Mouse (Mus musculus) ovary, postnatal 10 days (tissue): Measurements from ENCODE around the gene Zfp687.

ENCODE experiments used
- DNase-seq: peaks from one replicate; pipeline ENCODE4 v3.0.0; 2022; ENCODE audit warnings: low spot score

The Zfp687 gene

DNA sequence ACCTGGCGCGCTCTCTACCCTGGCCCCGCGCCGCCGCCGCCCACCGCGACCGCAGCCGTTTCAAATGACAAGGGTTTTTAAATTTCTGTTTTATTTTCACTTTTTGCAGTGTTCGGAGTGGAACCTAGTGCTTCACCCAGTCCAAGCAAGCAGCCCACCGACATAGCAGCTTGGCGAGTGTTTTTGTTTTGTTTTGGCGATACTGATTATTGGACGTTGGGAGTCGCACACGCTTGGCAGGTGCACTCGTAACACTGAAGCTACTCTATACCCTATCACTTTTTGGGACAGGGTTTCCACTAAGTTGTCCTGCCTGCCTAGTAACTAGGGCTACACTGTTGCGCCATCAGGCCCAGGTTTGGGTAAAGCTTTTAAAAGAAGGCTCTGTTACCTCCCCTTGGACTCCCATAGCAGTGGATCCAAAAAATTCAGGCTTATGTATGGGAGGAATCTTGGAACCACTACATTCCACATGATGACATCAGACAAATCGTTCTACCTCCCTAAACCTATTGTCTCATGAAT, 1.3 kb upstream of the Zfp687 start:
- DNase-seq = no peak

DNA sequence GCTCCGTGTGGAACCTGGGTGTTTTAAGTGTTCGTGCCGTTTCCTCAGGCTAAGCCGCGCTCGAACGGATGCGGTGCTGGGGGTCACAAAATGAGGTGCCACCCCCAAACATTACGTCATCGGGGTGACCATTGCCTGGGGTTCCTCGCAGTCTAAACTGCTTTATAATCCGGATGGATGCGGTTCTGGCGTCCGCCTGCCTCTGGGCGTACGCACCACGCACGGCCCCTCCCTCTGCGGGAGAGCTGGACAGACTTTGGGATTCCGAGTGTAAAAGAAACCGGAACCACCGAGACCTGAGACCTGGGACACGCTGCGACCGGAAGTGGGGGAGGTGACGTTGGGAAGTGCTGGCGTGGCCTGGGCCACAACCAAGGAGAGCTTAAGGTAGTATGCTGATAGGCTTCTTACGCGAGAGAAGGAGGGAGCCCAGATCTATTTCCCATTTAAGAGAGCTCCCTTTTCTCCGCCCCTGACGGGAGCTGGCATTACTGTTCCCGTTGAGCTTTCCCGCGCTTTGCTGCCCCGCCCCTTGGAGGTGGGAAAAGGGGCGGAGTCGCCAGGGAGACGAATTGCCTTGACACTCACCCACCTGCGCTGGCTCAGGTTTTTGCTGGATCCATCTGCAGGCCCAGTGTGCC, 763 bp upstream of the Zfp687 start:
- DNase-seq = peak; percentile 78

DNA sequence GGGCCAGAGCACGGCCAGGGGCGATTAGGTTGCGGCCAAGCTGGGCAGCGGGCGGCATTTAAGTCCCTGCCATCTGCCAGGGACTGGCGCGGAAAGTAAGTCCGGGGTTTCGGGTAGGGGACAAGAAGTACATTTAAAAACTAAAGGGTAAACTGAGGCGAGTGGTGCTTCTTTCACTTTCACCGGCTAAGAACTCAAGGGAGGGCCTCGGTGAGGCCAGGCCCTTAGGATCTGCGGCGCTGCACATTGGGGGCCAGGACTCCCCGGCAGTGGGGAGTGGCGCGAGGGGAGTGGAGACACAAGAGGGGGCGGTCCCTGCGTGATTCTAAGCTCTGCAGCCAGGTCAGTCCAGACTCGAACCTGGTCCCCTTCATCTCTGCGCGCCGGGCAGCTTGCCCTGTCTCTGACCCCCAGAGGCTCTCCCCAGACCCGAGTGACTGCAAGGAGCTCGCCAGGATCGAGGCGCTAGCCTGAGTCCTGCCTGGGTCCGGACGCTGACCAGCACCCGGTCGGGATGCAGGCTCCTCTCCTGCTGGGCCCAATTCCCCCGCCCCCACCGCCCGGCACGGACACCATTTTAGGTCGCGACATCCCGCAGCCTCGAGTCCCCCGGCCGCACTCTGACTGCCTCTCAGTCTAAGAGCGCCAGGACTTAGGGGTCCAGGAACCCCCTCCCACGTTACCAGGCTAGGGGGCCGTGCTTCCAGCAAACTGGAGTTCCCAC, 658 bp downstream of the Zfp687 start:
- DNase-seq = peak; percentile 44

DNA sequence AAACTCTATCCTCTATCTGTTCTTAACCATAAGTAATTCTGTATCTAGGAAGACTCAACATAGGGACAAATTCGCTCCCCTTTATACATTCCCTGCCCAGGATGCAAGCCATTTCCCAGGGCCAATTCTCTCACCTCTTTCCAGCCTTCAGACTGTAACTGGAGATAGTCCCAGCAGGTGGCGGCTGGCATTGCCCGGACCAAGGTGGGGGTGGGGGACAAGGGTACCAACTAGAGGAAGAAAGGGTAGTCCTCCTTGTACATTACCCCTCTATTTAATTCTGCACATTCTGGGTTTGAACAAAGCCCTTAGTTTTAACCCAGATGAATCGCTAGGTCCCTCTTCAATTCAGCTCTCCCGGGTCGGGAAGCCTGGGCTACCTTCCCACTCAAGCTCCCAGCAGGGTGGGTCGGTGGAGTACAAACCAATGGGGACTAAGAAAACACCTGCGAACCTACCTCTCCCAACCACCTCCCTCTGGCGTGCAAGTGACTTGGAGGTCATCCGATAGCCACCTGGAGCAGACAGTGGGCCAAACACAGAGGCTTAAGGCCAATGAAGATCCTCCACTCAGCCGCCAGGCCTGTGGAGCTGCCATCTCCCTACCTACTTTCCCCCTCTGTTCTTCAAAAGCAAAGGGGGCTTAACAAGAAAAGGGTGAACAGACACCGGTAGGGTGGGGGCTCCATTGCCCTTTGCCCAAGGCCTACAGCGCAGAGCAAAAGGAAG, 1.4 kb downstream of the Zfp687 start:
- DNase-seq = no peak

DNA sequence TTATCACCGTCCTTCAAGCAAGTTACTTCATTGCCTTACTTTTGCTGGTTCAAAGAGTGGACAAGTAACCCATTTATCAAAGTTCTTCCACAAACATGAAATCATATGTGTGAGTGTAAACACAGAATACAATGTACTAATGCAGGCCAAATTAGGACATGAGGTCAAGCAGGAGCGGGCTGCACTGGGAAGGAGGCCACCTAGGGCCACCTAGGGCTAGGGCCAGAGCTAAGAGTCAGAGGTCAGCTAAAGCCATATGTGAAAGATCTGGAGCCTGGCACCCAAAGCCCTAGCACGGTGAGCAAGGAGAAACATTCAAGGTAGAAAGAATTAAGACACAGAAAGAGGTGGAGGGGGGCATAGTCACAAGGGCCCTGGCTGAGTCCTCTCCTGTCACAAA, 2.3 kb downstream of the Zfp687 start:
- DNase-seq = no peak

DNA sequence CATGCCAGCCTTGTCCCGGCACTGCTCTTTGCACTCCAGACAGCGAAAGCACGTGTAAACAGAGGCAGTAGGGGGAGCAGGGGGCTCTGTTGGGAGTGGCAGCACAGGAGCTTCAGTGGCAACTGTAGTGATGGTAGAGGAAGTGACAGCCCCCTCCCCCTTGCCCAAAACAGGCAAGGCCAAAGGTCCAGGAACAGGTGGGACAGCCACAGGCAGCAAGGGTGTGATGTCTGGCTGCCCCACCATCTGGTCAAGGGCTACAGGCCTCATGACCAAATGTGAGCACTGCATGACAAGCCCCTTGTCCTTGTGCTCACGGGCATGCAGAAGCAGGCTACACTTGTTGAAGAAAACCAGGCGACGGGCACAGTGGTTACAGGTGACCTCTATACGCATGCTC, 4.9 kb downstream of the Zfp687 start:
- no peak for DNase-seq

DNA sequence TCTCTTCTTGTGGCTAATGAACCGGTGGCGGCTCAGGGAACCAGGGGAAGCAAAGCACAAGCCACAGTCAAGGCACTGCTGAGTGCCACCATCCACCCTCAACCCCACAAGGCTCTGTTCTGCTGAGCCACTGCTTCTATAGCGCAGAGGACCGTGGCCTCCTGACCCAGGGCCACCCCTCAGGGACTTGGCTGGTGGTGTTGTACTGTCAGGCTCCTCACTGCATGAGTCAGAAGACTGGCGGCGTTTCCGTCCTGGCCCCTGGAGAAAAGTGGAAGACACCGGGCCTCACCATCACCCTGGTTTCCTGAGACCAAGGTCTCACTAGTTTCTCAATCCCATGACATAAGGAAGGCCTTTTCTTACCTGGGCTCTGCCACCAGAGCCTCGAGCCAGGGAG, 7.5 kb downstream of the Zfp687 start:
- no peak for DNase-seq

DNA sequence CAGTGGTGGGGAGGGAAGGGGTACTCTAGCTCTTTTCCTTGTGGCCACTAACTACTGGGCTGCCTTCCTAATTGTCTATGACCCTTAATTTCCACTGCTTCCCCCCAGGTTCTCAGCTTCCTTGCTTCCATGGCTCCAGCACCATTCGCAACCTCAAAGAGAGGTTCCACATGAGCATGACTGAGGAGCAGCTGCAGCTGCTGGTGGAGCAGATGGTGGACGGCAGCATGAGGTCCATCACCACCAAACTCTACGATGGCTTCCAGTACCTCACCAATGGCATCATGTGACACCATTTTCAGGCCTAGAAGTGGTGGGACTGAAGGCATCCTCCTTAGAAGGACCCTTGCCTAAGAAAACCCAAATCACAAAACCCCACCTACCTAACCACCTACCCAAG, 9.6 kb downstream of the Zfp687 start:
- no peak for DNase-seq

DNA sequence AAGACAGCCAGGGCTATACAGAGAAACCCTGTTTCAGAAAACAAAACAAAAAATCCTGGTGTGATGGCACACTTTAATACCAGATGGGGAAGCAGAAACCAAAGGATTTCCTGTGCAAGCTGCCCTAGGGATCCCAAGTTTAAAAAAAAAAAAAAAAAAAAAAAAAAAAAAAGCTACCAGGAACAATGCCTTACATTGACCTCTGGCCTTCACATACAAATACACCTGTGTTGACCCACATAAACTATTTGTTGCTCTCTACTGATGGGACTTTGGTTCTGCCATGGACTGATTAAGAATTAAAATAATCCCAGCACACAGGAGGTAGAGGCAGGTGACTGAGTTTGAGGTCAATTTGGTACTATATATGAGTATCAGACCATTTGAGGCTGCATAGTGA, 12.0 kb downstream of the Zfp687 start:
- no peak for DNase-seq

DNA sequence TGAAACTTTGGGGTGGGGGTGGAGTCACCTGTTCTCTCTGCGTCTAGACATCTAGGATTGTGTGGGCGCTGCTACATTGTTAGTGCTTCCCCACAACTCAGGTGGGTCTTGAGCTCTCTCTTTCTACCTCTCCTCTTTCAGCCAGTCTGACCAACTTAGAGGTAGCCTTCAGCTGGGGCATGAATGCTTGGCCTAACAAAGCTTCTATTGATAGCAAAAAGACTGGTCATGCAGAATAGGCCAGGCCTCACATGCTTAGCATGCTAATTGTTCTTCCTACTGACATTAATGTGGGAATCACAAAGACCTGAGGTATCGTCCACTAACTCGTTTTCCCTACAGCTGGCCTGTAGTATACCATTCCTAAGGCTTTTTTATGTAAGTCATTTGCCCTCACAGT, 12.7 kb downstream of the Zfp687 start:
- no peak for DNase-seq

DNA sequence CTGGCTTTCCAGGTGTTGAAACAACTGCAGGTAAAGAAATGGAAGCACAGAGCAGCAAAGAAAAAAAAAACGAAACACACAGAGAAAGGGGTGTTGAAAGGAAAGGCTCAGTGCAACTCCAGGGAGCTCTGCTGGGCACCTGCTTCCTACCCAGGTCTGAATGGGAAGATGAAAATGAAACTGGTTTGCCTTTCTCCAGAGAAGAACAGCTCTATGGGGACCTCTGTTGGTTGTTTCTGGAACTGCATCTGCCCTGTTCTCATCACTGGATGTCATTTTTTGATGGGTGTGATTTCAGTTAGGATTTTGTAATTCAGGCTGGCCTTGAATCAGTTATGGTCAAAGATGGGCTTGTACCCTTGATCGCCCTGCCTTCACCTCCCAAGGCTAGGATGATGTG, 18.3 kb downstream of the Zfp687 start:
- DNase-seq = peak; percentile 75

DNA sequence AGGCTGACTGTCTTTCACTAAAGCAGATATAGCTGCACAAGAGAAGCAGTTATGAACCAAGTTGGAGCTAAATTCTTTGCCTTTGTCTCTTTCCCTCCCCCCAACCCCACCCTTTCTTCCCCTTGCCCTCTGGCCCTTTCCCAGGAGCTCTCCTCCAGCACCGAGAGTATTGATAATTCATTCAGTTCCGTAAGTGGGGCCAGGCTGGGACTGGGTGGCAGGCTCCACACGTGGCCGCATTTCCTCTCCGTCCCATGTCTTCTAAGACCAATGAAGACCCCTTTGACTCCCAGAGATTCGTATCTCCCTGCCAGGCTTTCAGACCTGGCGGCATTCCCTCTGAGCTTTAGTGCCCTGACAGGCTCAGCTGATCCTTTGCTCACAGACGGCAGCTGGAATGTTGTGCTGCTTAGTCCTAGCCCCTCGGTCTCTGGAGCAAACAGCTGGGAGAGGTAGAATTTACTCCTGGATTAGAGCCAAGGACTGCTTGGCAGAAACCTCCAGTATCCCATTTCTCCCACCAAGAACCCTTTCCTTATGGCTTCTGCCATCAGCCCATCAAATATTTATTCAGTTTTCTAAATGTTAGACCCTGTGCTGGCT, 26.0 kb downstream of the Zfp687 start:
- DNase-seq = no peak

DNA sequence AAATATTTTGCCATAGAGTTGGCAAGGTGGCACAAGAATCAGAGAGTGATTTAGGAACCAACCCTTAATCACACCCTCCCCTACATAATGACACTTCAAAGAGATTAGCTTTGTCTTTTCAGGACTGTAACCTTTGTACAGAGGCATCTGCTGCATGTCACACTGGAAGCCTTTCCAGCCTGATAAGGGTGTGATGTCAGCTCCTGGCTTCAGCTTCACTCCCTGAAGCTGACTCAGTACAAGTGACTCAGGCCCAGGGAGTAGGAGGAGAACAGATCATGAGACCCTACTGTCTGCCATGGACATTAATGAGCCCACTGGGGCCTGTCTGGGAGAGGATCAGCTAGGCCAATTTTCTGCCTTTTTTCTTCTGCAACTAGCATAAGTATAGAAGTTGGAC, 27.7 kb downstream of the Zfp687 start:
- peak; percentile 22 for DNase-seq

DNA sequence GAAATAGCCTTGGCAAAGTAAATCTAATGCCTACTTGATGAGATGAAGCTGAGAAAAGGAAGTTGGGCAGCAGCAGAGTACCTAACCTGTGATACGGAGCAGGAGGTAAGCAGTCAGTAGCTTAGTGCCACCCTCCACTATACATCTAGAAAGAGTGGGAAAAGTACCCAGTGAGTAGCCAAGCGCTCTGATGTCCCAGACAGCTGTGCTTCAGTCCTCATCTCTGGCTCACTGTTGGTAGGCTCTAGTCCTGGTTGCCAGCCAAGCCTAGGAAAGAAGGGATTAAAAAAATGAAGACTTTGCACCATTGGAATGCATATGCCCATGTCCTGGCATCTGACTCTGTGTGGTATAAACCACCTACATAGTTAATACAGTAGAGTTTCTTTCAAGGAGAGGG, 29.7 kb downstream of the Zfp687 start:
- DNase-seq = no peak

DNA sequence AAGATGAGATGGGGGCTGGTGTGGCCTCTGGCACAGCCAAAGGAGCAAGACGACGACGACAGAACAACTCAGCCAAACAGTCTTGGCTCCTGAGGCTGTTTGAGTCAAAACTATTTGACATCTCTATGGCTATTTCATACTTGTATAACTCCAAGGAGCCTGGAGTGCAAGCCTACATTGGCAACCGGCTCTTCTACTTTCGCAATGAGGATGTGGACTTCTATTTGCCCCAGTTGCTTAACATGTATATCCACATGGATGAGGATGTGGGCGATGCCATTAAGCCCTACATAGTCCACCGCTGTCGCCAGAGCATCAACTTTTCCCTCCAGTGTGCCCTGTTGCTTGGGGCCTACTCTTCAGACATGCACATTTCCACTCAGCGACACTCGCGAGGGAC, 30.9 kb downstream of the Zfp687 start:
- no peak for DNase-seq

DNA sequence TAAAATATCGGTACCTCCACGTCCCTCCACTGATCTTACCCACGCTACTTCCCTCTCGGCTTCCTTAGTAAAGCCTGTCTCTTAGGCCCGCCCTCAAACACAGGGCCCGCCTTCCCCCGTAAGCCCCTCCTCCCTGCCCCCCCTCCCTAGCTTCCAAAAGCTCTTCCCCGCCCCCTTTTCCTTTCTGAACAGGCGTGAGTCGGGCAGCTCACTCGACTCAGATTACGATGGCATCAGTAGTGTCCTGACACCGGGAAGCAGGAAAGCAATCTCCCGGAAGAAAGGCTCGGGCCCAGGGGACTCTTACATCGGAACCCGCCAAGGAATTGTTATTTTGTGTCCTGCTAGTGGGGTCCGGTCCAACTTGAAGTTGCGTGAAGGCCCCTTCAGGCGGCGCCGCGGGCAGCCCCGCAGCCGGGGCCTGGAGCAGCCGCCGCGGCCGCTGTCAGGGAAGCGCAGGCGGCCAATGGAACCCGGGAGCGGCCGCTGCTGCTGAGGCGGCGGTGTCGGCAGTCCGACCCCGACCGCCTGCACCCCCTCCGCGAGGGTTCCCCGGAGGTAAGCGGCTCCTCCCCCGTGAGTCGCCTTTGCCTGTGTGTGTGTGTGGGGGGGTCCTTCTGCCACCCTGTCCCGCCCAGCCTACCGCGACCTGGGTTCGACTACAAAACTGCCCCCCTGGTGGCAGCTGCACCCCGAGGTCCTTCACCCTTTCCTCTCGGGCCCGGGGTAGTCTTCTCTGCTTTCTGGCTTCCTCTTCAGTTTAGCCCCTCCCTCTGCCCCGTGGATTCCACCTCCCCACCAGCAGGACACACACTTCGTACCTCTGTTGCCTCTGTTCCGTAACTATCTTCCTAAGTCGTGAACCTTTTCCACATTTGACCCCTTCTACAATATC, 40.5 kb downstream of the Zfp687 start, which contains the start of gene Pi4kb:
Pi4kb (plus strand) TSS at position 204 of the 895 bp plus-strand sequence.
- peak; percentile 88 for DNase-seq

DNA sequence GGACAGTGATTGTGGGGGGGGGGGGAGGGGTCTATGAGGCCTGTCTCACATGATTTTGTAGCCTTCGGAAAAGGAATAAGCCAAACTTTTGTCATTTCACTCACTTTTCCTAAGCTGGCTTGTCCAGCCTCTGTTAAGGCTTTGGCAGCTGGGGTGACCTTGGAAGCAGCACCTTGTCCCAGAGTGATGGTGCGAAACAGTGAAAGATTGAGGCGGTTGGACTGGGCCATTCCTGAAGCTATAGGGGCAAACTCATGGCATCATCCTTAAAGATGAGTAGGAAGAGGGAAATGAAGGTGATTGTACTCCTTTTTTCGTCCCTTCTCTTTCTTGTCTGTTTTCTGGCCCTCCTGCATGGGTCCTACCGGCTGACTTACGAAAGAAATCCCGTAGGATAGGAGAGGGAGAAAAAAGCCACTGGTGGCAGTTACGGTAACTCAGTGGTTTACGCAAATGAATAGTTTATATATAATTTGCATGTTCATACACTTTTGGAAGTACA, 41.2 kb downstream of the Zfp687 start:
- no peak for DNase-seq

DNA sequence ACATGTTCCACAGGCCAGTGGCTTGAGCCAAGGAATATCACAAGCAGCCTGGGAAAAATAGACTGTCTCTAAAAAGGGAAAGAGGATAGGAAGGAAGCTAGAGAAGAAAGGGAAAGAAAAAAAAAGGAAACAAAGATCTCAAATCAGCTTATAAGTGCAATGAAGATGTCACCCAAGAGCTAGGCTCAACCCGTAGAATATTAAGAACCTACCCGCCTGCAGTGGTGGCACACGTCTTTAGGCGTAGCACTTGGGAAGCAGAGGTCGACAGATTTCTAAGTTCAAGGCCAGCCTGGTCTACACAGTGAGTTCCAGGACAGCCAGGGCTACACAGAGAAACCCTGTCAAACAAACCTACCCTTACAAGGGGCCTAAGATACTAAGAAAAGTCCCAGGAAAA, 41.6 kb downstream of the Zfp687 start:
- no peak for DNase-seq

DNA sequence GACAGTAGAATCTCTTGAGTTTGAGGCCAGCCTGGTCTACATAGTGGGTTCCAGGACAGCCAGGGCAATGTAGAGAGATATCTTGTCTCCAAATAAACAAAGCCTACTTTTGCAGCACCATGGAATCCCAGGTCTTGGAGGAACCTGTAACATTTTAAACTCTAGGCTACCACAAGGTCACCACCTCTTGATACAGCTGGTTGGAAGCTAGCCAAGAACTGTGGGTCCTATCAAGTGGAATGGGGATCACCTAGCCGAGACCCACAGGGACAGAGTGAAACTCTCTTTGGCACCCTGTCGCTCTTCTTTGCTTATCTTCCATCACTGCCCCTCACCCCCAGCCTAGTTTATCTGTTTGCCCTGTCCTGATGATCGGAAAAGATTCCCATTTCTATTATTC, 42.7 kb downstream of the Zfp687 start:
- no peak for DNase-seq

DNA sequence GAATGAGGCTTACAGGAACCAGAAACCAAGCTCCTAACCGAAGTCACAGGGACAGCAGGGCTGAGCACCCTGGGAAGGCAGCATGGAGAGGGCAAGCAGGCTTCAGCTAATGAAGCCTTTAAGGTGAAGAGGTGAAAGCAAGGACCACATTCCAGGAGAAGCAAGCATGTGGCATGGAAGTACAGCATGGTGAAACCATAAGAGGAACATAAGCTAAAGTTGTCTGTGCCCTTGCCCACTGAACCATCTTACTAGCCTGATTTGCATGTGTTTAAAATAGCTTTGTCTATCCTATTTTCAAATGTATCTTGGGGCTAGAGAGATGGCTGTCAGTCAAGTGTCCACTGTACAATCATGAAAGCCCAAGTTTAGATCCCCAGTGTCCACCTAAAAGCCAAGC, 49.4 kb downstream of the Zfp687 start:
- DNase-seq = no peak

DNA sequence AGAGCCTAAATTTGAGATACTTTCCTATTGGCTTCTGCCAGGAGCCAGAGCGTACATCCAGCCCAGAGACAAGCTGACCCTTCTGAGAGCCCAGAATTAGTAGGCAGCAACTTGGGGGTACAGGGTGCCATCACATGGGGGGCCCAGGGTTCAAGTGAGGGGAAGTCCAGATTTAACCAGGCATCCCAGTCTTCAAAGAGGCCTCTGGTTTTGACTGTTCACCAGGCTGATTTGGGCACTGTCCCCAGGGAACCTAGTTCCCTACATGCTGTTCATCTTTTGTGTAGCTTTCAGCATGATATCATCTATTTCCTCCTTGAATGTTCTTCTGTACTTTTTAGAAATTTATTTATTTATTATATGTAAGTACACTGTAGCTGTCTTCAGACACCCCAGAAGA, 50.3 kb downstream of the Zfp687 start:
- no peak for DNase-seq
